Mouse (Mus musculus) heart, embryonic 15.5 days (tissue): Measurements from ENCODE around the gene Ap2a2. TPM values are rescaled to one million over a fixed set of nuclear protein-coding genes. Genes with fewer than 3 reads are reported as not detected.
A peak's percentile ranks its signal among the peaks of the same experiment; 100 is the strongest.

Experiments
- ATAC-seq: fragments of 200-750 bp; cut with Nextera tagmentation; replicated peaks from 2 replicates; pipeline ENCODE4 v1.8.0; 2017; ENCODE audit warnings: low read depth, moderate TSS enrichment; ENCODE audit not compliant: insufficient number of reproducible peaks, insufficient read depth, low FRiP score
- H3K27ac ChIP-seq: fragments of 300-500 bp; sonication (generic); 2 replicates; pipeline ENCODE4 v1.5.1; 2015; ENCODE audit warnings: mild to moderate bottlenecking, inconsistent platforms
- H3K27me3 ChIP-seq: fragments of 300-500 bp; sonication (generic); 2 replicates; pipeline ENCODE4 v1.6.1; 2015; ENCODE audit warnings: inconsistent platforms
- H3K36me3 ChIP-seq: fragments of 300-500 bp; sonication (generic); 2 replicates; pipeline ENCODE4 v1.6.1; 2015; ENCODE audit warnings: mild to moderate bottlenecking, inconsistent platforms
- H3K4me1 ChIP-seq: fragments of 300-500 bp; sonication (generic); replicated peaks from 2 replicates; pipeline ENCODE4 v1.6.1; 2015; ENCODE audit warnings: inconsistent platforms
- H3K4me2 ChIP-seq: fragments of 300-500 bp; sonication (generic); 2 replicates; pipeline ENCODE4 v1.6.1; 2015; ENCODE audit warnings: inconsistent platforms, mild to moderate bottlenecking, moderate library complexity
- H3K4me3 ChIP-seq: fragments of 300-500 bp; sonication (generic); 2 replicates; pipeline ENCODE4 v1.5.1; 2015; ENCODE audit warnings: mild to moderate bottlenecking, inconsistent platforms
- H3K9ac ChIP-seq: fragments of 300-500 bp; sonication (generic); 2 replicates; pipeline ENCODE4 v1.6.1; 2015; ENCODE audit warnings: mild to moderate bottlenecking, inconsistent platforms
- H3K9me3 ChIP-seq: fragments of 300-500 bp; sonication (generic); replicated peaks from 2 replicates; pipeline ENCODE4 v1.6.1; 2016; ENCODE audit warnings: inconsistent platforms
- WGBS: fragments of 180-500 bp; shearing (Covaris S2); methylation state at CpG from one replicate; pipeline ENCODE4 v1.1.7; 2015; ENCODE audit warnings: mixed read lengths; 5-methylcytosine and 5-hydroxymethylcytosine counted together
- polyA plus RNA-seq: library from polyadenylated mRNA; unstranded; fragments of >200 nt; fragmentation: Nextera tagmentation; extraction: Ambion mirVana; gene quantifications from 2 replicates; pipeline ENCODE4 v1.2.1, GENCODE M21; 2015

Ap2a2 gene
- polyA plus RNA-seq = 43.6 and 59.0 TPM in 2 replicates

- peak; percentile 94 for ATAC-seq
- H3K36me3 ChIP-seq = no peaks in the 10 kb centered on the region
- H3K27me3 ChIP-seq = no peaks in the 10 kb centered on the region
Measured at GRCm38 (mm10) chr7:141561682-141562391, at the start of gene Ap2a2. TSS of gene Ap2a2 (plus strand) at chr7:141562173.

GRCm38 (mm10) chr7:141517638-141518037 lies 44.3 kb upstream of the Ap2a2 start:
- H3K4me3 ChIP-seq = no peak overlapping the region
- no peak overlapping the region for H3K4me2 ChIP-seq
- H3K36me3 ChIP-seq = no peaks in the 10 kb centered on the region; the same call in 1 of the 2 replicates
- peaks cover 24% of the 10 kb centered on the region for H3K4me1 ChIP-seq
- no peak overlapping the region; the same call in 1 of the 2 replicates for H3K27ac ChIP-seq
- H3K27me3 ChIP-seq = no peaks in the 10 kb centered on the region
- no peak overlapping the region for H3K9ac ChIP-seq
- ATAC-seq = no peak
- WGBS = 80% methylated on average over 4 of the region's 4 CpGs
- H3K9me3 ChIP-seq = no peaks in the 10 kb centered on the region

More at GRCm38 (mm10) chr7:141561682-141562391, at the start of gene Ap2a2:
- Histone ChIP-seq H3K9ac (peak within 1 kb of the TSS; percentile 99), H3K9me3 (no peaks in the 10 kb centered on the region), H3K4me3 (peak within 1 kb of the TSS; percentile 99), H3K4me1 (peaks cover 32% of the 10 kb centered on the region), H3K27ac (peak within 1 kb of the TSS; percentile 86), H3K4me2 (peak within 1 kb of the TSS; percentile 86)
- under 1% methylated on average over 70 of the region's 72 CpGs for WGBS

- Histone ChIP-seq H3K27ac (no peak overlapping the region), H3K36me3 (no peaks in the 10 kb centered on the region; the same call in 1 of the 2 replicates)
Measured at GRCm38 (mm10) chr7:141518296-141518695, 43.7 kb upstream of the Ap2a2 start.

GRCm38 (mm10) chr7:141518926-141519325 lies 43.0 kb upstream of the Ap2a2 start:
- Histone ChIP-seq H3K36me3 (no peaks in the 10 kb centered on the region; the same call in 1 of the 2 replicates), H3K4me2 (no peak overlapping the region), H3K27ac (peak overlapping the region; percentile 72), H3K4me1 (peaks cover 24% of the 10 kb centered on the region), H3K4me3 (no peak overlapping the region), H3K9ac (no peak overlapping the region), H3K27me3 (no peaks in the 10 kb centered on the region), H3K9me3 (no peaks in the 10 kb centered on the region)
- WGBS = 42% methylated on average over 3 of the region's 3 CpGs
- peak; percentile 68 for ATAC-seq

More at GRCm38 (mm10) chr7:141518296-141518695, 43.7 kb upstream of the Ap2a2 start:
- H3K4me3 ChIP-seq = no peak overlapping the region
- 94% methylated on average over 5 of the region's 5 CpGs for WGBS
- no peak for ATAC-seq
- peaks cover 24% of the 10 kb centered on the region for H3K4me1 ChIP-seq
- no peaks in the 10 kb centered on the region for H3K9me3 ChIP-seq
- H3K4me2 ChIP-seq = no peak overlapping the region
- no peaks in the 10 kb centered on the region for H3K27me3 ChIP-seq
- H3K9ac ChIP-seq = no peak overlapping the region

GRCm38 (mm10) chr7:141519795-141520194 lies 42.2 kb upstream of the Ap2a2 start:
- Histone ChIP-seq H3K4me2 (no peak overlapping the region), H3K9me3 (no peaks in the 10 kb centered on the region), H3K36me3 (no peaks in the 10 kb centered on the region; the same call in 1 of the 2 replicates), H3K27ac (peak overlapping the region; percentile 72), H3K27me3 (no peaks in the 10 kb centered on the region), H3K4me1 (peaks cover 24% of the 10 kb centered on the region), H3K9ac (no peak overlapping the region), H3K4me3 (no peak overlapping the region)
- 68% methylated on average over 1 of the region's 1 CpGs for WGBS
- peak; percentile 12; the same call in 1 of the 2 replicates for ATAC-seq

GRCm38 (mm10) chr7:141523007-141523406 lies 39.0 kb upstream of the Ap2a2 start:
- no peak overlapping the region for H3K27ac ChIP-seq
- peaks cover 21% of the 10 kb centered on the region for H3K4me1 ChIP-seq
- WGBS = 32% methylated on average over 4 of the region's 4 CpGs
- peaks cover 6% of the 10 kb centered on the region; the same call in 1 of the 2 replicates for H3K36me3 ChIP-seq
- no peaks in the 10 kb centered on the region for H3K9me3 ChIP-seq
- no peak for ATAC-seq
- no peak overlapping the region for H3K9ac ChIP-seq
- H3K4me3 ChIP-seq = no peak overlapping the region
- H3K4me2 ChIP-seq = no peak overlapping the region
- H3K27me3 ChIP-seq = no peaks in the 10 kb centered on the region

GRCm38 (mm10) chr7:141524271-141524670 lies 37.7 kb upstream of the Ap2a2 start:
- Histone ChIP-seq H3K4me3 (no peak overlapping the region), H3K9me3 (no peaks in the 10 kb centered on the region), H3K9ac (no peak overlapping the region), H3K4me2 (no peak overlapping the region), H3K27me3 (no peaks in the 10 kb centered on the region), H3K27ac (no peak overlapping the region), H3K4me1 (peaks cover 9% of the 10 kb centered on the region), H3K36me3 (peaks cover 12% of the 10 kb centered on the region; the same call in 1 of the 2 replicates)
- WGBS = 84% methylated on average over 4 of the region's 4 CpGs
- no peak for ATAC-seq

GRCm38 (mm10) chr7:141524760-141525579 lies 37.0 kb upstream of the Ap2a2 start:
- no peaks in the 10 kb centered on the region for H3K9me3 ChIP-seq

GRCm38 (mm10) chr7:141525580-141525925 lies 36.4 kb upstream of the Ap2a2 start:
- peaks cover 12% of the 10 kb centered on the region; the same call in 1 of the 2 replicates for H3K36me3 ChIP-seq
- WGBS = 79% methylated on average over 4 of the region's 4 CpGs
- ATAC-seq = no peak
- no peak overlapping the region for H3K4me3 ChIP-seq
- H3K9ac ChIP-seq = no peak overlapping the region
- H3K27ac ChIP-seq = no peak overlapping the region
- H3K4me2 ChIP-seq = no peak overlapping the region
- no peaks in the 10 kb centered on the region for H3K4me1 ChIP-seq
- no peaks in the 10 kb centered on the region for H3K9me3 ChIP-seq
- H3K27me3 ChIP-seq = no peaks in the 10 kb centered on the region

More at GRCm38 (mm10) chr7:141524760-141525579, 37.0 kb upstream of the Ap2a2 start:
- Histone ChIP-seq H3K4me3 (no peak overlapping the region), H3K36me3 (peaks cover 12% of the 10 kb centered on the region; the same call in 1 of the 2 replicates), H3K9ac (no peak overlapping the region), H3K27me3 (no peaks in the 10 kb centered on the region), H3K4me1 (0 out of 2 replicates have a peak, but pooled peaks cover 2% of the 10 kb centered on the region), H3K27ac (no peak overlapping the region), H3K4me2 (no peak overlapping the region)
- ATAC-seq = peak; percentile 72
- 51% methylated on average over 6 of the region's 6 CpGs for WGBS

GRCm38 (mm10) chr7:141535570-141535969 lies 26.4 kb upstream of the Ap2a2 start:
- Histone ChIP-seq H3K27me3 (no peaks in the 10 kb centered on the region), H3K9ac (no peak overlapping the region), H3K36me3 (no peaks in the 10 kb centered on the region), H3K9me3 (no peaks in the 10 kb centered on the region), H3K27ac (no peak overlapping the region), H3K4me3 (no peak overlapping the region), H3K4me2 (no peak overlapping the region), H3K4me1 (peaks cover 14% of the 10 kb centered on the region)
- no peak for ATAC-seq
- 58% methylated on average over 1 of the region's 1 CpGs for WGBS

- Histone ChIP-seq H3K9ac (peak overlapping the region; percentile 74), H3K4me3 (peak overlapping the region; percentile 83), H3K4me1 (peaks cover 17% of the 10 kb centered on the region), H3K4me2 (peak overlapping the region; percentile 81), H3K27ac (peak overlapping the region; percentile 77), H3K9me3 (no peaks in the 10 kb centered on the region), H3K27me3 (no peaks in the 10 kb centered on the region), H3K36me3 (no peaks in the 10 kb centered on the region)
- ATAC-seq = peak; percentile 6; the same call in 1 of the 2 replicates
- 11% methylated on average over 18 of the region's 18 CpGs for WGBS
Measured at GRCm38 (mm10) chr7:141538852-141539555, 23.0 kb upstream of the Ap2a2 start.
